ENCODE assay signal across 8 mouse cellular contexts in the genomic region with DNA sequence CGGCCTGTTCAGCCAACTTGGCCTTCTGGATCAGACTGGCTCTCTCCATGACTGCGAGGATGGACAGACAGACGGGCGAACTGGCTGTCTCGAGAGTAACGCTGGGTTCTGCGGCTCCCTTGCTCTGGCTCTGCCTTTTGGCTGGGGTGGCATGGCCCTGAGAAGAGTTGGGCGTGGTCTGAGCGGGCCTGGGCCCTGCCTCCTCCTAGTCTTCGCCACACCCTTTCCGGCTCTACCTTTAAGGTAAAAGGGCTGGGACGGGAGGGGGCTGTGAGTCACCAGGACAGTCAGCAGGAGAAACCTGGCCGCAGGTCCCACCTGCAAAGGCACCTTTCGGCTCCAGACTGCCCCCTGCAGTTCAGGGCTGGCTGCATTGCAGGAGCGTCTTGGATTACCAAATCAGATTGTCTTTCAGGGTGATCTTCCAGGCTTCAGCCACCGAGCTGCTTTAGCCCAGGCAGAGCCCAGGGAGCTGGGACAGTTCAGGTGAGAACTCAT. TPM values are rescaled to one million over a fixed set of nuclear protein-coding genes. Genes with fewer than 3 reads are reported as not detected.
DNase-seq lines count a peak whose midpoint lies in the region; ATAC-seq lines count a peak whose summit lies in the region.

A gene (minus strand): TSS at position 448 of the 498 bp plus-strand sequence.

- H3K4me2 ChIP-seq in heart, embryonic 13.5 days: peak within 1 kb of the TSS; percentile 66
- H3K4me2 ChIP-seq in kidney, embryonic 16.5 days (replicated peaks; ENCODE audit: low read depth, low read length): peak within 1 kb of the TSS; percentile 57
- H3K4me2 ChIP-seq in stomach, embryonic 14.5 days (replicated peaks; ENCODE audit: low read depth, low read length): peak within 1 kb of the TSS; percentile 35

- peak within 1 kb of the TSS; percentile 42 for H3K4me3 ChIP-seq in heart, embryonic 13.5 days
- H3K4me3 ChIP-seq in kidney, embryonic 16.5 days (ENCODE audit: low read length): peak within 1 kb of the TSS; percentile 39
- peak within 1 kb of the TSS; percentile 25 for H3K4me3 ChIP-seq in stomach, embryonic 14.5 days (ENCODE audit: low read depth, low read length)

- H3K27ac ChIP-seq in heart, embryonic 13.5 days (replicated peaks): no peak within 1 kb of the TSS
- H3K27ac ChIP-seq in kidney, embryonic 16.5 days (ENCODE audit: low read length): no peak within 1 kb of the TSS
- peak within 1 kb of the TSS; percentile 53; the same call in 1 of the 2 replicates for H3K27ac ChIP-seq in stomach, embryonic 14.5 days (ENCODE audit: low read length)

- ATAC-seq in heart, embryonic 13.5 days (ENCODE audit: extremely low read depth, insufficient number of reproducible peaks, low FRiP score, low TSS enrichment): no peak
- peak; percentile 46; the same call in 1 of the 2 replicates for ATAC-seq in kidney, embryonic 16.5 days (ENCODE audit: low FRiP score, low TSS enrichment)
- ATAC-seq in stomach, embryonic 14.5 days (ENCODE audit: insufficient number of reproducible peaks, insufficient read depth, low FRiP score, low read depth): peak; percentile 73

- peak; percentile 91 for DNase-seq in heart, adult 11 months
- no peak for DNase-seq in heart, adult 9 months (ENCODE audit: low spot score in 2 of 2)
- DNase-seq in cerebellum, postnatal 10 days: peak; percentile 50 to 67
- peak; percentile 79 for DNase-seq in lung, postnatal 14 days
- DNase-seq in frontal cortex, postnatal 25 days (ENCODE audit: low spot score in 2 of 2): no peak

- WGBS in heart, embryonic 13.5 days: 5% methylated on average over 16 of the region's 16 CpGs
- 2% methylated on average over 16 of the region's 16 CpGs for WGBS in kidney, embryonic 16.5 days
- WGBS in stomach, embryonic 14.5 days: 3% methylated on average over 16 of the region's 16 CpGs

- H3K27me3 ChIP-seq in heart, embryonic 13.5 days (replicated peaks): peaks cover 60% of the 10 kb centered on the region
- peaks cover 23% of the 10 kb centered on the region for H3K27me3 ChIP-seq in kidney, embryonic 16.5 days (ENCODE audit: insufficient read depth, low read length)
- H3K27me3 ChIP-seq in stomach, embryonic 14.5 days (ENCODE audit: control insufficient read depth, insufficient read depth, low read length): peaks cover 15% of the 10 kb centered on the region

- H3K9me3 ChIP-seq in heart, embryonic 13.5 days: no peaks in the 10 kb centered on the region
- H3K9me3 ChIP-seq in kidney, embryonic 16.5 days (ENCODE audit: low read length): no peaks in the 10 kb centered on the region
- no peaks in the 10 kb centered on the region for H3K9me3 ChIP-seq in stomach, embryonic 14.5 days (ENCODE audit: control insufficient read depth, low read depth, low read length)

- H3K36me3 ChIP-seq in heart, embryonic 13.5 days: peaks cover 27% of the 10 kb centered on the region
- H3K36me3 ChIP-seq in kidney, embryonic 16.5 days (ENCODE audit: insufficient read depth, low read length): peaks cover 15% of the 10 kb centered on the region
- peaks cover 8% of the 10 kb centered on the region; the same call in 1 of the 2 replicates for H3K36me3 ChIP-seq in stomach, embryonic 14.5 days (ENCODE audit: control insufficient read depth, insufficient read depth, low read length)

- peaks cover 22% of the 10 kb centered on the region for H3K4me1 ChIP-seq in heart, embryonic 13.5 days
- H3K4me1 ChIP-seq in kidney, embryonic 16.5 days (ENCODE audit: insufficient read depth, low read length): peaks cover 28% of the 10 kb centered on the region
- peaks cover 5% of the 10 kb centered on the region; the same call in 1 of the 2 replicates for H3K4me1 ChIP-seq in stomach, embryonic 14.5 days (ENCODE audit: control insufficient read depth, insufficient read depth, low read length)

- H3K9ac ChIP-seq in heart, embryonic 13.5 days: peak within 1 kb of the TSS; percentile 63
- peak within 1 kb of the TSS; percentile 53 for H3K9ac ChIP-seq in kidney, embryonic 16.5 days (replicated peaks; ENCODE audit: low read length)
- no peak within 1 kb of the TSS for H3K9ac ChIP-seq in stomach, embryonic 14.5 days (replicated peaks; ENCODE audit: low read depth, low read length)

RNA-seq across cellular contexts. Expression of the gene that starts here (rescaled TPM):
- 1.2 and 2.9 TPM in 2 replicates for polyA plus RNA-seq in heart, embryonic 13.5 days (2015; fragmentation: Nextera tagmentation; extraction: Ambion mirVana)
- 20.7 and 21.4 TPM in 2 replicates for polyA plus RNA-seq in kidney, embryonic 16.5 days (2015; fragmentation: Nextera tagmentation; extraction: Ambion mirVana)
- 158 and 163 TPM in 2 replicates for polyA plus RNA-seq in stomach, embryonic 14.5 days (2014; fragmentation: Nextera tagmentation; extraction: Ambion mirVana)

Comparison
In these comparisons a context has a peak if more than half of its experiments do, and no peak if none do; other contexts are left out.
1. DNase-seq: peak in heart, adult 11 months (single experiment), cerebellum, postnatal 10 days (2 of 2) and lung, postnatal 14 days (single experiment); none in heart, adult 9 months (0 of 2) and frontal cortex, postnatal 25 days (0 of 2).
2. Peak in every context shown above with its lines, with median percentiles within 50 percentile points of each other: H3K4me2 ChIP-seq and H3K4me3 ChIP-seq.